Mouse (Mus musculus): ENCODE results near the gene Gca. TPM values are rescaled to one million over a fixed set of nuclear protein-coding genes. Genes with fewer than 3 reads are reported as not detected.
"Not testable (repeated sequence)": the region's sequence is repeated elsewhere in the genome, so short reads cannot be mapped to it uniquely, and the experiment has no call there.

The Gca gene
- polyA plus RNA-seq, 1 experiment from 2014 or later, result 6.8 TPM

DNA sequence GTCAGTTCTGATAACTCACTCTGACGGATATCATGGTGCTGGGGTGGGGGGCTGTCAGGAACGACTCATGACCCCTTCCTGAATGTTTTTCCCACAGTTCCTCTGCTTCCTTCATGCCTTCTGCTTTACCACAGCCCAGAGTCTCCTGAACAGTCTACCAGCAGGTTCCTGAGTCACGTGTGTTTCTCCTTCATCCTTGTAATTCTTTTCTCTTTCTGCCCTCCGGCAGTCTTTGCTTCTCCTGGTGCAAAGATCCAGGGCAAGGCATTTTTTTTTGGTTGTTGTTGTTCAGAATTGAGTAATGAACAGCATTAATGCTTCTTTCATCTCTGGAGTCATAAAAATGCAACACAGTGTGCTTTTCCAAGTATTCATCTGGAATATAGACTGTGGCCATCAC is 6.7 kb downstream of the Gca start:
- H3K9ac ChIP-seq, result no peak overlapping the region
- no peaks in the 10 kb centered on the region for H3K36me3 ChIP-seq
- no peak for ATAC-seq (ENCODE audit: borderline replicate concordance, extremely low read depth, low FRiP score, low TSS enrichment)
- no peaks in the 10 kb centered on the region for H3K27me3 ChIP-seq
- 76% methylated on average over 4 of the region's 4 CpGs for WGBS
- no peaks in the 10 kb centered on the region for H3K9me3 ChIP-seq
- H3K27ac ChIP-seq, result no peak overlapping the region
- H3K4me3 ChIP-seq, result no peak overlapping the region
- H3K4me2 ChIP-seq, result no peak overlapping the region
- no peaks in the 10 kb centered on the region for H3K4me1 ChIP-seq

DNA sequence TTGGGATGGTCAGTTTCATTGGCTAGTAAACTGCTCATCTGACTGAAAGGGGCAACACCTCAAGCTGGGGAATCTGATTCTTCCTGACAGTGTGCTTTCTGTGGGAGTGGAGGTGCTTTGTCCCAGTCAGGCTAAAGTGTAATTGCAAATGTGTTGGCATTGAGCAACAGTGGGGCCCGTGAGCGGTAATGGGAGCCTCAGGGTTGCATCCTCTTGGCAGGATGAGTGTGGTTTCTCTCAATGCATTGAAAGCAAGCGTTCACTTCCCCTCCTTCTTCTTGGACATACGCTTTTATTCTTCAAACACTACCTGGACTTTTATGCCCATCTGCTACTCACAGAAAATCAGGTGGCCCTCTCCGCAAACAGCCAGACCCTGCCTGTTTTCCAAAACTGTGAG is 8.7 kb downstream of the Gca start:
- Histone ChIP-seq H3K27ac (no peak overlapping the region), H3K4me2 (no peak overlapping the region), H3K36me3 (no peaks in the 10 kb centered on the region), H3K4me1 (no peaks in the 10 kb centered on the region), H3K27me3 (no peaks in the 10 kb centered on the region), H3K4me3 (no peak overlapping the region), H3K9ac (no peak overlapping the region), H3K9me3 (no peaks in the 10 kb centered on the region)
- WGBS, result 86% methylated on average over 5 of the region's 5 CpGs
- no peak for ATAC-seq (ENCODE audit: borderline replicate concordance, extremely low read depth, low FRiP score, low TSS enrichment)

DNA sequence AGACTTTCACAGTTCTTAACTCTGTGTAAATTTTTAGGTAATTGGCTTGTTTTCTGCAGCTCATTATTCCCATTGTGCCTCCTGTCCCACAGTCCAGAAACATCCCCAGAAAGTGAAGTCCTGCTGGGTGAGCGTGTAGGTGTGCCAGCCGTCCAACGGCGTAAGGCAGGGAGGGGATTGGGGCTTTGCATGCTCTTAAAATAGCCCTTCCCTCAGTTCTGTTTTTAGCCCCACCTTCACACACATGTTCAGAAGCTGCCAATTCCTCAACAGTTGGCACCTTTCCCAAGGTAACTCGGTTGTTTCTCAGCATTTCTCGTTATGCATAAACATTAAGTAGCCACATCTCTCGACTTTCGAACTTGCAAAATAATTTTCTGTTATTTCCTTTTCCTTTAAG is 17.6 kb downstream of the Gca start:
- 76% methylated on average over 8 of the region's 8 CpGs for WGBS
- Histone ChIP-seq H3K4me3 (no peak overlapping the region), H3K4me2 (no peak overlapping the region), H3K9me3 (no peaks in the 10 kb centered on the region), H3K9ac (no peak overlapping the region), H3K27ac (no peak overlapping the region), H3K36me3 (no peaks in the 10 kb centered on the region), H3K4me1 (no peaks in the 10 kb centered on the region), H3K27me3 (no peaks in the 10 kb centered on the region)
- ATAC-seq (ENCODE audit: borderline replicate concordance, extremely low read depth, low FRiP score, low TSS enrichment), result no peak

DNA sequence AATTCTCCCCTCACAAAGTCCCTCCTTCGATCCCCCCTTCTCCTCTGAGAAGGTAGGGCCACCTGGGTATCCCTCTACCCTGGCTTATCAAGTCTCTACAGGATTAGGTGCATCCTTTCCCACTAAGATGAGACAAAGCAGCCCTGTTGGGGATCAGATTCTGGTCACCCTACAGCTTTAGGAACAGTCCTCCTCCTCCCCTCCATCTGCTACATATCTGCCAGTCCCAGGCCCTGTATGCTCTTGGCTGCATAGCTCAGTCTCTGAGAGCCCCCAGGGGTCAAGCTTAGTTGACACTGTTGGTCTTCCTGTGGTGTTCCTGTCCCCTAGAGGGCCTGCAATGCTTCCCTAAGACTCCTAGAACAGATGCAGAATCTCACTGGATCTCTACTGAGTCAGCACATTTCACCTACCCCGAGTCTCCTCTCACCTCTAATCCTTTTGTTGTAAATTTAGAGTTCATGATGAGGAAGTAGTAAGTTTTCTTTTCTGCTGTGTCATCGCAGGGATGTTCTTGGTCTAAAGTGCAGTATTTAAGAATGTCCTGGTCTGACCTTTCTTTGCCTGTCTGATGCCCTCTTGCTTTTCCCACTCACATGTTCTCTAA is 21.0 kb downstream of the Gca start:
- no peak overlapping the region for H3K4me2 ChIP-seq
- H3K9me3 ChIP-seq, result no peaks in the 10 kb centered on the region
- no peak for ATAC-seq (ENCODE audit: borderline replicate concordance, extremely low read depth, low FRiP score, low TSS enrichment)
- H3K27me3 ChIP-seq, result no peaks in the 10 kb centered on the region
- H3K9ac ChIP-seq, result no peak overlapping the region
- WGBS, result 64% methylated on average over 3 of the region's 3 CpGs
- H3K4me3 ChIP-seq, result no peak overlapping the region
- H3K4me1 ChIP-seq, result no peaks in the 10 kb centered on the region
- no peaks in the 10 kb centered on the region for H3K36me3 ChIP-seq
- H3K27ac ChIP-seq, result no peak overlapping the region

DNA sequence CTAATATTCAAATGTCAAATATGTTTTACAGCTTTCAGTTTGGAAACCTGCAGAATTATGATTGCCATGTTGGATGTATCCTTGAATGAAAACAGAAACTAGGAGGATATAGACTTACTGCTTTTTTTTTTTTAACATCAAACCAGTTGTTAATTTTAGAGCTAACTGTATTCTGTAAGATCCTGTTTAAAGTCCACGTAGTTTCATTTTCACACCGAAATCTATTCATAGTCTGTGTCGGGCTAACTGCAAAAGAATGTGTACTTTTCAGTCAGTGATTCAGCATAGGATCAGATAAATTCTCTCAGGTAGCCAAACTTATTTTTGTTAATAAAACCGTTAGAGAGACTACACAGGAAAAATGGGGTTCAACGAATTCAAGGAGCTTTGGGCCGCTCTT is 21.8 kb downstream of the Gca start:
- Histone ChIP-seq H3K36me3 (no peaks in the 10 kb centered on the region), H3K4me3 (no peak overlapping the region), H3K9ac (no peak overlapping the region), H3K27ac (no peak overlapping the region), H3K27me3 (no peaks in the 10 kb centered on the region), H3K4me2 (no peak overlapping the region), H3K9me3 (no peaks in the 10 kb centered on the region), H3K4me1 (no peaks in the 10 kb centered on the region)
- 81% methylated on average over 6 of the region's 6 CpGs for WGBS
- no peak for ATAC-seq (ENCODE audit: borderline replicate concordance, extremely low read depth, low FRiP score, low TSS enrichment)

DNA sequence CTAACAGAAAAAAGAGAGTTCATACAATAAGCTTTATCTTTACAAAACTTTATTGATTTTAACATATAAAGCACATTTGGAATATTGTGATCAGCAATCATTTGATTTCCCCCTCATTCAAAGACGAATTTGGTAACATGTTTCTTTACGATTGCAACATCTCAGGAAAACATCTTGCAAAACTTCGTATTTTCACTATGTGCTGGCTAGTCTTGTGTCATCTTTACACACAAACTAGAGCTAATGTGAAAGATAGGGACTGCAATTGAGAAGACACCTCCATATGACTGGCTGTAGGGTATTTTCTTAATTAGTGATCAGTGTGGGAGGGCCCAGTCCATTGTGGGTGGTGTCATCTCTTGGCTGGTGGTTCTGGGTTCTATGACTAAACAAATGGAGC is 42.2 kb downstream of the Gca start:
- Histone ChIP-seq H3K36me3 (no peaks in the 10 kb centered on the region), H3K4me1 (no peaks in the 10 kb centered on the region), H3K27ac (no peak overlapping the region), H3K9me3 (no peaks in the 10 kb centered on the region), H3K27me3 (no peaks in the 10 kb centered on the region), H3K9ac (no peak overlapping the region), H3K4me2 (no peak overlapping the region), H3K4me3 (no peak overlapping the region)
- 86% methylated on average over 3 of the region's 3 CpGs for WGBS
- no peak for ATAC-seq (ENCODE audit: borderline replicate concordance, extremely low read depth, low FRiP score, low TSS enrichment)

DNA sequence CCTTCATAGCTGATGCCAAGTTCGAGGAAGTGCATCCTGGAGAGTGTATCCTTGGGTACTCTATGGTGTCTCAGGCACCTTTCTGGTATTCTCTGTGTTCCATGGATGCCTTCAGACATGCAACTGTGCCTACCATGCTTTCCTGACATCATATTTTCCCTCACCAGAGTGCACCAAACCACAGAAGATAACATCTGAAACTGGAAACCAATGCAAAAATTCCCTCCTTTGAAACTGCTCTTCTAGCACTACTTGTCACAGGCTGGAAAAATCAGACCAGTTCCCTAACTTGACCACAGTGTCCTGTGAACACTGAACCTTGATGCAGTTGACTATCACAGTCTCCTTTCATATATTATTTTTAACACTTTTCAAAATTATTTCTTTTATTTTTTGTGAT is 45.5 kb downstream of the Gca start:
- no peak overlapping the region for H3K9ac ChIP-seq
- no peaks in the 10 kb centered on the region for H3K9me3 ChIP-seq
- WGBS, result 69% methylated on average over 1 of the region's 1 CpGs
- no peaks in the 10 kb centered on the region for H3K27me3 ChIP-seq
- no peak for ATAC-seq (ENCODE audit: borderline replicate concordance, extremely low read depth, low FRiP score, low TSS enrichment)
- no peaks in the 10 kb centered on the region for H3K4me1 ChIP-seq
- H3K27ac ChIP-seq, result no peak overlapping the region
- H3K36me3 ChIP-seq, result no peaks in the 10 kb centered on the region
- no peak overlapping the region for H3K4me2 ChIP-seq
- H3K4me3 ChIP-seq, result no peak overlapping the region

DNA sequence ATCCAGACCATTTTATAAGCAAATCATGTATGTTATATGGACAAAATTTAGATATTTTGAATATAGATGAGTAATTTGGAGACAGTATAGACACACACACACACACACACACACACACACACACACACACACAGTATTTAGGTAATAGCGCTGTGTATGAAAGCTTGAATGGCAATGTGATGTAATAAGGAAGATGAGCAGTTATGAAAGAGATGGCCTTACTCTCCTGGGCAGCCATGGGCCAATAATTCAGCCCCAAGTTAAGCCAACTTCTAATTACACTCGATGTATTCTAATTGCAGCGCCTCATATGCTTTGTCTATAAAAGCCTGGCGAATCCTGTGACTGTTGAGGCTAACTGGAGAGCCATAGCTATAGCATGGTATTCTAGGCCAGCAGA is 50.3 kb downstream of the Gca start:
- H3K27me3 ChIP-seq; H3K27ac ChIP-seq; ATAC-seq (ENCODE audit: borderline replicate concordance, extremely low read depth, low FRiP score, low TSS enrichment); H3K4me1 ChIP-seq; H3K9ac ChIP-seq; H3K36me3 ChIP-seq; H3K4me2 ChIP-seq; H3K4me3 ChIP-seq; H3K9me3 ChIP-seq: not testable (repeated sequence)
- 86% methylated on average over 4 of the region's 4 CpGs for WGBS

DNA sequence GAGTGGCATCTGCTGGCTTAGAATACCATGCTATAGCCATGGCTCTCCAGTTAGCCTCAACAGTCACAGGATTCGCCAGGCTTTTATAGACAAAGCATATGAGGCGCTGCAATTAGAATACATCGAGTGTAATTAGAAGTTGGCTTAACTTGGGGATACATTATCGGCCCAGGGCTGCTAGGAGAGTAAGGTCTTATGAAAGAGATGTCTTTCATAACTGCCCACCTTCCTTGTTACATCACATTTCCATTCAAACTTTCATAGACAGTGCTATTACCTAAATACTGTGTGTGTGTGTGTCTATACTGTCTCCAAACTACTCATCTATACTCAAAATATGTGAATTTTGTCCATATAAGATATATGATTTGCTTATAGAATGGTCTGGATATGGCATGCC is 51.2 kb downstream of the Gca start:
- Histone ChIP-seq H3K36me3 (no peaks in the 10 kb centered on the region), H3K4me3 (no peak overlapping the region), H3K27ac (no peak overlapping the region), H3K9ac (no peak overlapping the region), H3K4me2 (no peak overlapping the region), H3K27me3 (no peaks in the 10 kb centered on the region), H3K9me3 (no peaks in the 10 kb centered on the region), H3K4me1 (no peaks in the 10 kb centered on the region)
- no peak for ATAC-seq (ENCODE audit: borderline replicate concordance, extremely low read depth, low FRiP score, low TSS enrichment)
- WGBS, result 86% methylated on average over 4 of the region's 4 CpGs

DNA sequence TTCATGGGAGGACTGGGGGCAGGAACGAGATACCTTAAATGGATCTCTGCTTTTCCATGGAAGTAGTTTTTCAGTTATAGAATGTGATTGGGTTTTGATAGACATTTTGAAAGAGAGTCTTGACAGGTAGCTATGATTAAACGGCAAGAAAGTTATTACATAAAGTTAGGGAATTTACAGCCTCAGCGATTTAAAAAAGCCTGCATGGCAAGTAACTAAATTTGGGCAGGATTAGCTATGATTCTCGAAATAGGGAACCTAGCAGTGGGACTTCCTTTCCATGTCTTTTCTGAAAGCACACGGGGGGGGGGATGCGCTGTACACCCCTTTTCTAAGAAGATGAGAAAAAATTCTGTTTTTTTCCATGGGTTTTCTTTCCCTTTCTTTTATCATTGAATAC is 53.2 kb downstream of the Gca start:
- no peak overlapping the region for H3K9ac ChIP-seq

DNA sequence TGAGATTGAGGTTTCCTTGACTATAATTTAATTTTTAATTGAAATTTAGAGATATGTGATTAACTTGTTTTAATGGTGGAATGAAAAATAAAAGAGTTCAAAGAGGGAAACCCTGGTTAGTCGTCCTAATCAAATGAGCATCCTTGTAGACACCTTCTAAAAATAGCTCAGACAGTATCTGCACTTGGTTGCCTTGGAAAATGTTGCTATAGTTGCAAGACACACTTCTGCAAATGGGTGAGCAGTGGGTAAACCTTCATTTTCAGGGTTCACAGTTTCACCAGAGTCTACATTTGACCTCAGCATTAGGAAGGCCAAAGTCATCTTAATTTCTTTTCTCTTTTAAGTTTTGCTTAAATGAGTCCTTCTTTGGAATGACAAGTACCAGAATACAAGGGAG is 54.3 kb downstream of the Gca start:
- H3K9me3 ChIP-seq, result no peaks in the 10 kb centered on the region
- H3K4me1 ChIP-seq, result no peaks in the 10 kb centered on the region
- WGBS, result 27% methylated on average over 1 of the region's 1 CpGs
- H3K36me3 ChIP-seq, result no peaks in the 10 kb centered on the region
- no peak for ATAC-seq (ENCODE audit: borderline replicate concordance, extremely low read depth, low FRiP score, low TSS enrichment)
- no peak overlapping the region for H3K4me2 ChIP-seq
- no peak overlapping the region for H3K27ac ChIP-seq
- H3K9ac ChIP-seq, result no peak overlapping the region
- no peaks in the 10 kb centered on the region for H3K27me3 ChIP-seq
- H3K4me3 ChIP-seq, result no peak overlapping the region

More for the DNA sequence above, 53.2 kb downstream of the Gca start:
- no peaks in the 10 kb centered on the region for H3K4me1 ChIP-seq
- no peak overlapping the region for H3K4me3 ChIP-seq
- H3K36me3 ChIP-seq, result no peaks in the 10 kb centered on the region
- no peak for ATAC-seq (ENCODE audit: borderline replicate concordance, extremely low read depth, low FRiP score, low TSS enrichment)
- 73% methylated on average over 6 of the region's 6 CpGs for WGBS
- H3K27ac ChIP-seq, result no peak overlapping the region
- H3K9me3 ChIP-seq, result no peaks in the 10 kb centered on the region
- H3K4me2 ChIP-seq, result no peak overlapping the region
- no peaks in the 10 kb centered on the region for H3K27me3 ChIP-seq

DNA sequence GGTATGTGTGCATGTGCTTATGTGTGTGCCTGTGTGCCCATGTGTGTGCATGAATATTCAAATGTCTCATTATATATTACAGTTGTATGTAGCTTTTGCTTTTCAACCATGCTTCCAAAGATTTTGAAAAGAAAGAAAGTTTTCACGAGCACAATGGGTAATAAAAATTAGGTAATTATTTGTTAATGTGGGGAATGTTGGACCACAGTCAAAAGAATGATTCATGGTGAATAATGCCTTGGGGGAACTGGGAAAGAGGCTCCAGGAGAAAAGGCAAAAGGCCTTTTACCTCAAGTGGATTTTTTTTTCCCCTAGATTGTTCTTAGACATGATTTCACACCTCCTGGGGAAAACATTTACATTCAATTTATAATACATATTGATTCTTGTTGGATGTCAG is 61.9 kb downstream of the Gca start:
- WGBS, result 37% methylated on average over 1 of the region's 1 CpGs
- Histone ChIP-seq H3K4me3 (no peak overlapping the region), H3K36me3 (no peaks in the 10 kb centered on the region), H3K27me3 (no peaks in the 10 kb centered on the region), H3K27ac (no peak overlapping the region), H3K9me3 (no peaks in the 10 kb centered on the region), H3K9ac (no peak overlapping the region), H3K4me2 (no peak overlapping the region), H3K4me1 (no peaks in the 10 kb centered on the region)
- ATAC-seq (ENCODE audit: borderline replicate concordance, extremely low read depth, low FRiP score, low TSS enrichment), result no peak

DNA sequence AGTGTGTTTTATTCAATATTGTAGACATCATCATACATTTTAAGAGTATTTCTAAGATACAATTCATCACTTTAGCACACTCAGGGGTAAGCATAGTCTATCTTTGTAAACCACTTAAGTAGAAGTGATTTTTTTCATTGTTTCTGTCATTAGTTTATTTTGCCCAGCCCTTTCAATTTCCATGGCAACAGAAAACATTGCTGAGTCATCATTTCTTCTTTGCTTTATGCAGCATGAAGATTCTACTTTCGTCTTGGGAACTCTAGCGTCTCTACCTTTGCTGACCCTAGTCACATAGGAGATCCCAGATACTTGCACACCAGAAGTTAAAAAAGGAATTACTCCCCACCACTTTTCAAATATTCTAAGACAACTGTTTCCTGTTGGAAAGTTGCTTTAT is 63.6 kb downstream of the Gca start:
- no peaks in the 10 kb centered on the region for H3K36me3 ChIP-seq
- H3K4me2 ChIP-seq, result no peak overlapping the region
- H3K9me3 ChIP-seq, result no peaks in the 10 kb centered on the region
- no peak for ATAC-seq (ENCODE audit: borderline replicate concordance, extremely low read depth, low FRiP score, low TSS enrichment)
- H3K4me1 ChIP-seq, result no peaks in the 10 kb centered on the region
- 86% methylated on average over 2 of the region's 2 CpGs for WGBS
- H3K9ac ChIP-seq, result no peak overlapping the region
- H3K27ac ChIP-seq, result no peak overlapping the region
- H3K27me3 ChIP-seq, result no peaks in the 10 kb centered on the region
- H3K4me3 ChIP-seq, result no peak overlapping the region
